9 mouse cellular contexts compared by ENCODE assay signal in the genomic region with DNA sequence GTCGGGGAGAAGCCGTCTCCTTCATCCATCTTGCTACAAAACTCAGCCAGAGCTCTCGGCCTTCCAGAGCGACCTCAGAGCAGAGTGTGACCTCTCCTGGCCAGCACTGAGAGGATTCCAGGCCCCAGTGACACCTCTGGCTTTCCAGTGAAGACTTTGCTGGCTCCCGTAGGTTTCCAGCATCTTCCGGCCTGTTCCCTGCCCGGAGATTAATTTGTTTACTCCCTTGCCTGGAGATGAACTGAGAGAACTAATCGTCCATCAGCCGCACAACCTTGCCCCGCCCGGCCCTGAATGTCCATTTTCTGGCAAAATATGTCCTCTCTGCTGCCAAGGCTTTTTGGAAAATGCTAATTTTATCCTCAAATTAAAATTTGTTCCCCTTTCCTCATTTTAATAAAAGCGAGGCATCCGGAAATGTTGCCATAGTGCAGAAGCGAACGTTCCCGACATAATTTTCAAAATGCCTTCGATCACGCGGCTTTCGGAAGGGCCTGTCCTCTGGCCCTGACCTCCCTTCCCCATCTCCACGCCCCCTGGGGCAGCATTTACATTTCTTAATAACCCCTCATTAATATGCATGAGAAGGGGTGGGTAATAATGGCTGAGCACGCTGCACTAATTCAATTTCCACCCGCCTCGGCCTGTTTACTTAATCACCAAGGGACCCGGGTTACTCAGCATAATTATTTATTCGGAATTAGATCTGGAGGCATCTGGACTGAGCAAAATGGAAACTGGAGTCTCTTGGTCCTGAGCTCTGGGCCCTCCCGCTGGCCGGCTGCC. TPM values are rescaled to one million over a fixed set of nuclear protein-coding genes. Genes with fewer than 3 reads are reported as not detected.
DNase-seq lines count a peak whose midpoint lies in the region; ATAC-seq and TF ChIP-seq lines count a peak whose summit lies in the region.
"Had no signal": no experiment of that assay in that cellular context is flagged by ENCODE, and none has a peak within 500 bp of the region (broad histone marks: within the 10 kb centered on the region; RNA-seq: fewer than 3 reads in every experiment).

No protein-coding gene starts in this region.

- H3K9ac ChIP-seq in forebrain, postnatal 0 days = no peak overlapping the region
- no peak overlapping the region for H3K9ac ChIP-seq in stomach, postnatal 0 days (ENCODE audit: low read length)
- H3K9ac ChIP-seq in intestine, embryonic 15.5 days = no peak overlapping the region

- TF ChIP-seq EP300 in stomach, postnatal 0 days (optimal IDR thresholded peaks at IDR 0.05) = no peak

- peak; percentile 12 for DNase-seq in right cerebral cortex, adult 18-20 months
- DNase-seq in right cerebral cortex, postnatal 36 days (ENCODE audit: low spot score in 2 of 2) = no peak
- no peak for DNase-seq in forebrain, postnatal 0 days
- peak; percentile 18 for DNase-seq in layer of hippocampus, adult 9-11 months
- DNase-seq in stomach, postnatal 0 days (ENCODE audit: low spot score) = no peak
- DNase-seq in heart, postnatal 36 days = no peak
- DNase-seq in urinary bladder, postnatal 10 days (ENCODE audit: low spot score) = no peak

- H3K9me3 ChIP-seq in forebrain, postnatal 0 days (ENCODE audit: low read length) = no peaks in the 10 kb centered on the region
- H3K9me3 ChIP-seq in stomach, postnatal 0 days (ENCODE audit: control insufficient read depth, low read length) = no peaks in the 10 kb centered on the region
- H3K9me3 ChIP-seq in intestine, embryonic 15.5 days = no peaks in the 10 kb centered on the region

- H3K4me3 ChIP-seq in forebrain, postnatal 0 days (ENCODE audit: low read depth, low read length) = no peak overlapping the region
- H3K4me3 ChIP-seq in stomach, postnatal 0 days (ENCODE audit: low read depth, low read length) = no peak overlapping the region
- no peak overlapping the region for H3K4me3 ChIP-seq in intestine, embryonic 15.5 days (replicated peaks)

- H3K4me2 ChIP-seq in forebrain, postnatal 0 days (ENCODE audit: low read depth) = 0 out of 2 replicates have a peak overlapping the region, but pooled peaks have one; percentile 14
- H3K4me2 ChIP-seq in stomach, postnatal 0 days (replicated peaks; ENCODE audit: low read depth) = no peak overlapping the region; the same call in 1 of the 2 replicates
- no peak overlapping the region for H3K4me2 ChIP-seq in intestine, embryonic 15.5 days (replicated peaks)

- WGBS in forebrain, postnatal 0 days = 12% methylated on average over 28 of the region's 28 CpGs
- WGBS in stomach, postnatal 0 days = 31% methylated on average over 28 of the region's 28 CpGs
- WGBS in intestine, embryonic 15.5 days = 37% methylated on average over 28 of the region's 28 CpGs

- H3K27me3 ChIP-seq in forebrain, postnatal 0 days (ENCODE audit: insufficient read depth, low read length) = no peaks in the 10 kb centered on the region
- no peaks in the 10 kb centered on the region for H3K27me3 ChIP-seq in stomach, postnatal 0 days (ENCODE audit: control insufficient read depth, insufficient read depth, low read length)
- no peaks in the 10 kb centered on the region; the same call in 1 of the 2 replicates for H3K27me3 ChIP-seq in intestine, embryonic 15.5 days (replicated peaks)

- intact Hi-C loops in heart, postnatal 36 days (cut with DNase I) = no loop called here

- H3K36me3 ChIP-seq in forebrain, postnatal 0 days (ENCODE audit: insufficient read depth) = no peaks in the 10 kb centered on the region
- no peaks in the 10 kb centered on the region for H3K36me3 ChIP-seq in stomach, postnatal 0 days (ENCODE audit: control insufficient read depth, insufficient read depth, low read length)
- no peaks in the 10 kb centered on the region for H3K36me3 ChIP-seq in intestine, embryonic 15.5 days

- H3K27ac ChIP-seq in forebrain, postnatal 0 days (ENCODE audit: low read depth, low read length) = 0 out of 2 replicates have a peak overlapping the region, but pooled peaks have one; percentile 4
- 0 out of 2 replicates have a peak overlapping the region, but pooled peaks have one; percentile 13 for H3K27ac ChIP-seq in stomach, postnatal 0 days (replicated peaks)
- H3K27ac ChIP-seq in intestine, embryonic 15.5 days = no peak overlapping the region
- H3K27ac ChIP-seq: macrophage had no signal

- H3K4me1 ChIP-seq in forebrain, postnatal 0 days (ENCODE audit: insufficient read depth) = peaks cover 9% of the 10 kb centered on the region
- H3K4me1 ChIP-seq in stomach, postnatal 0 days (replicated peaks; ENCODE audit: control insufficient read depth, insufficient read depth) = no peaks in the 10 kb centered on the region
- no peaks in the 10 kb centered on the region for H3K4me1 ChIP-seq in intestine, embryonic 15.5 days (replicated peaks)

- TF ChIP-seq CTCF in forebrain, postnatal 0 days (IDR thresholded peaks at IDR 0.05; ENCODE audit: low read depth) = no peak
- TF ChIP-seq CTCF in stomach, postnatal 0 days (IDR thresholded peaks at IDR 0.05; ENCODE audit: low read depth) = no peak

- peak; percentile 34; the same call in 1 of the 2 replicates for ATAC-seq in forebrain, postnatal 0 days
- ATAC-seq in stomach, postnatal 0 days (ENCODE audit: low FRiP score, low TSS enrichment) = peak; percentile 63; the same call in 1 of the 2 replicates
- no peak; the same call in 1 of the 2 replicates for ATAC-seq in intestine, embryonic 15.5 days

RNA-seq across cellular contexts. Expression of a gene that starts 32.0 kb away (rescaled TPM):
- total RNA-seq in forebrain, postnatal 0 days (2014; rRNA removed) = 43.8 and 49.9 TPM in 2 replicates
- polyA plus RNA-seq in forebrain, postnatal 0 days (2015; fragmentation: Nextera tagmentation; extraction: Ambion mirVana) = 48.2 and 49.5 TPM in 2 replicates
- 23.9 and 24.5 TPM in 2 replicates for polyA plus RNA-seq in stomach, postnatal 0 days (2015; fragmentation: Nextera tagmentation; extraction: Ambion mirVana)
- 10 to 100 TPM; 11.3 to 14.8 TPM for total RNA-seq in heart, postnatal 36 days (2021)
- 43.6 and 47.4 TPM in 2 replicates for polyA plus RNA-seq in intestine, embryonic 15.5 days (2015; fragmentation: Nextera tagmentation; extraction: Ambion mirVana)

Comparison
In these comparisons a context has a peak if more than half of its experiments do, and no peak if none do; other contexts are left out.
1. DNase-seq: peak in right cerebral cortex, adult 18-20 months (single experiment) and layer of hippocampus, adult 9-11 months (single experiment); none in right cerebral cortex, postnatal 36 days (0 of 2), forebrain, postnatal 0 days (single experiment), stomach, postnatal 0 days (single experiment), heart, postnatal 36 days (0 of 2) and urinary bladder, postnatal 10 days (single experiment).